22 mouse cellular contexts compared by ENCODE assay signal in genomic region chr9:59551017-59551416, GRCm38 (mm10). TPM values are rescaled to one million over a fixed set of nuclear protein-coding genes. Genes with fewer than 3 reads are reported as not detected.
DNase-seq lines count a peak whose midpoint lies in the region; ATAC-seq and TF ChIP-seq lines count a peak whose summit lies in the region.
"Had no signal": no experiment of that assay in that cellular context is flagged by ENCODE, and none has a peak within 500 bp of the region (broad histone marks: within the 10 kb centered on the region; RNA-seq: fewer than 3 reads in every experiment).

No protein-coding gene starts in this region.

- H3K27me3 ChIP-seq in heart, embryonic 13.5 days (replicated peaks) = no peaks in the 10 kb centered on the region
- H3K27me3 ChIP-seq in heart, embryonic 11.5 days (ENCODE audit: control insufficient read depth, insufficient read depth, low read length) = no peaks in the 10 kb centered on the region
- no peaks in the 10 kb centered on the region for H3K27me3 ChIP-seq in spleen, adult 2 months (ENCODE audit: control insufficient read depth, insufficient read depth, low read length)
- no peaks in the 10 kb centered on the region for H3K27me3 ChIP-seq in megakaryocyte, embryonic 14.5 days (replicated peaks)
- H3K27me3 ChIP-seq: embryonic facial prominence, embryonic 15.5 days; midbrain, embryonic 12.5 days; neural tube, embryonic 15.5 days; Patski had no signal

- no peak for TF ChIP-seq CTCF in spleen, adult 2 months (IDR thresholded peaks at IDR 0.05; ENCODE audit: extremely low read depth, insufficient read depth, insufficient read length, insufficient replicate concordance)

- DNase-seq in spleen, adult 2 months (ENCODE audit: low read depth in 1 of 2, low spot score in 2 of 2) = no peak
- no peak for DNase-seq in spleen, adult 12 weeks (ENCODE audit: low spot score)
- DNase-seq in ovary, postnatal 10 days (ENCODE audit: low spot score) = no peak
- no peak for DNase-seq in ovary, postnatal 36 days (ENCODE audit: low spot score)
- DNase-seq: cerebellum, adult 11-12 months; embryo, embryonic 11 days; forebrain, postnatal 0 days; left cerebral cortex, postnatal 4 days; liver; lung, embryonic 14.5 days; retina, postnatal 1 day; right cerebral cortex, postnatal 4 days; thymus, postnatal 14 days had no signal

- 61% methylated on average over 5 of the region's 5 CpGs for WGBS in heart, embryonic 13.5 days
- 64% methylated on average over 5 of the region's 5 CpGs for WGBS in heart, embryonic 11.5 days (ENCODE audit: insufficient replicate concordance)
- WGBS in spleen, adult 2 months = 40% methylated on average over 5 of the region's 5 CpGs

- peaks cover 21% of the 10 kb centered on the region for H3K4me1 ChIP-seq in heart, embryonic 13.5 days
- 0 out of 2 replicates have a peak, but pooled peaks cover 11% of the 10 kb centered on the region for H3K4me1 ChIP-seq in heart, embryonic 11.5 days (ENCODE audit: control insufficient read depth, insufficient read depth, low read length)
- peaks cover 14% of the 10 kb centered on the region; the same call in 1 of the 2 replicates for H3K4me1 ChIP-seq in spleen, adult 2 months (ENCODE audit: control insufficient read depth, insufficient read depth, insufficient read length)
- H3K4me1 ChIP-seq in megakaryocyte, embryonic 14.5 days = peaks cover 95% of the 10 kb centered on the region
- H3K4me1 ChIP-seq: embryonic facial prominence, embryonic 15.5 days; hindbrain, embryonic 10.5 days; midbrain, embryonic 12.5 days; neural tube, embryonic 15.5 days had no signal

- no peak for ATAC-seq in heart, embryonic 13.5 days (ENCODE audit: extremely low read depth, insufficient number of reproducible peaks, low FRiP score, low TSS enrichment)
- ATAC-seq in heart, embryonic 11.5 days (replicated peaks; ENCODE audit: insufficient number of reproducible peaks, low FRiP score, low TSS enrichment) = no peak
- ATAC-seq: forebrain, postnatal 0 days; Patski had no signal

- H3K36me3 ChIP-seq in heart, embryonic 13.5 days = peaks cover 41% of the 10 kb centered on the region
- no peaks in the 10 kb centered on the region for H3K36me3 ChIP-seq in heart, embryonic 11.5 days (ENCODE audit: control insufficient read depth, insufficient read depth, low read length)
- peaks cover 9% of the 10 kb centered on the region for H3K36me3 ChIP-seq in spleen, adult 2 months (ENCODE audit: control insufficient read depth, insufficient read depth, low read length)
- peaks cover 97% of the 10 kb centered on the region for H3K36me3 ChIP-seq in megakaryocyte, embryonic 14.5 days (replicated peaks; ENCODE audit: low read length)

- H3K4me2 ChIP-seq in heart, embryonic 13.5 days = no peak overlapping the region
- no peak overlapping the region for H3K4me2 ChIP-seq in heart, embryonic 11.5 days
- H3K4me2 ChIP-seq: embryonic facial prominence, embryonic 15.5 days; lung, embryonic 14.5 days; midbrain, embryonic 12.5 days; neural tube, embryonic 15.5 days had no signal

- no peaks in the 10 kb centered on the region for H3K9me3 ChIP-seq in heart, embryonic 13.5 days
- no peaks in the 10 kb centered on the region for H3K9me3 ChIP-seq in heart, embryonic 11.5 days (replicated peaks; ENCODE audit: control insufficient read depth, low read length)
- H3K9me3 ChIP-seq in megakaryocyte, embryonic 14.5 days = no peaks in the 10 kb centered on the region
- H3K9me3 ChIP-seq: embryonic facial prominence, embryonic 15.5 days; hindbrain, embryonic 10.5 days; midbrain, embryonic 12.5 days; neural tube, embryonic 15.5 days had no signal

- no peak for TF ChIP-seq POLR2A in spleen, adult 2 months (IDR thresholded peaks at IDR 0.05; ENCODE audit: low read depth, low read length)

- H3K4me3 ChIP-seq in heart, embryonic 13.5 days = no peak overlapping the region
- no peak overlapping the region for H3K4me3 ChIP-seq in heart, embryonic 11.5 days (ENCODE audit: low read depth, low read length)
- H3K4me3 ChIP-seq in spleen, adult 2 months (ENCODE audit: extremely low read depth, insufficient read depth, insufficient read length) = no peak overlapping the region
- H3K4me3 ChIP-seq in megakaryocyte, embryonic 14.5 days (replicated peaks) = peak overlapping the region; percentile 8
- H3K4me3 ChIP-seq: embryonic facial prominence, embryonic 15.5 days; hindbrain, embryonic 10.5 days; midbrain, embryonic 12.5 days; neural tube, embryonic 15.5 days had no signal

- H3K27ac ChIP-seq in heart, embryonic 13.5 days (replicated peaks) = peak overlapping the region; percentile 45; the same call in 1 of the 2 replicates
- H3K27ac ChIP-seq in heart, embryonic 11.5 days (ENCODE audit: low read depth, low read length) = no peak overlapping the region
- H3K27ac ChIP-seq in spleen, adult 2 months (ENCODE audit: insufficient read depth, low read length) = peak overlapping the region; percentile 31; the same call in 1 of the 2 replicates
- H3K27ac ChIP-seq: embryonic facial prominence, embryonic 15.5 days; hindbrain, embryonic 10.5 days; kidney, postnatal 0 days; midbrain, embryonic 12.5 days; neural tube, embryonic 15.5 days had no signal

- H3K9ac ChIP-seq in heart, embryonic 13.5 days = no peak overlapping the region
- no peak overlapping the region for H3K9ac ChIP-seq in heart, embryonic 11.5 days (ENCODE audit: low read depth, low read length)
- H3K9ac ChIP-seq: embryonic facial prominence, embryonic 15.5 days; forebrain, postnatal 0 days; lung, embryonic 14.5 days; midbrain, embryonic 12.5 days; neural tube, embryonic 15.5 days had no signal

RNA-seq across cellular contexts. Expression of gene Tmem202, which starts 11.4 kb away (rescaled TPM):
- 0.32 and 0.36 TPM in 2 replicates for polyA plus RNA-seq in heart, embryonic 13.5 days (2015; fragmentation: Nextera tagmentation; extraction: Ambion mirVana)
- 0.39 and 0.41 TPM in 2 replicates for polyA plus RNA-seq in heart, embryonic 11.5 days (2014; fragmentation: Nextera tagmentation; extraction: Ambion mirVana)
- 0.50 and 1.0 TPM in 2 replicates for polyA plus RNA-seq in spleen, adult 2 months (2012; rRNA removed)
- polyA plus RNA-seq in megakaryocyte, embryonic 14.5 days (2012; ENCODE audit: insufficient read depth, low replicate concordance) = 0.11 TPM in 1 of 2 replicates, not detected in the other
- polyA plus RNA-seq: embryonic facial prominence, embryonic 15.5 days; hindbrain, embryonic 10.5 days; lung, embryonic 14.5 days; midbrain, embryonic 12.5 days had no signal

RNA-seq across cellular contexts. Expression of gene Hexa, which starts 11.7 kb away (rescaled TPM):
- polyA plus RNA-seq in heart, embryonic 13.5 days (2015; fragmentation: Nextera tagmentation; extraction: Ambion mirVana) = 74.6 and 77.5 TPM in 2 replicates
- 67.1 and 76.9 TPM in 2 replicates for polyA plus RNA-seq in heart, embryonic 11.5 days (2014; fragmentation: Nextera tagmentation; extraction: Ambion mirVana)
- 72.4 and 89.5 TPM in 2 replicates for polyA plus RNA-seq in spleen, adult 2 months (2012; rRNA removed)
- 125 and 176 TPM in 2 replicates for polyA plus RNA-seq in megakaryocyte, embryonic 14.5 days (2012; ENCODE audit: insufficient read depth, low replicate concordance)

RNA-seq across cellular contexts. Expression of gene Celf6, which starts 26.7 kb away (rescaled TPM):
- 0.11 and 0.23 TPM in 2 replicates for polyA plus RNA-seq in heart, embryonic 13.5 days (2015; fragmentation: Nextera tagmentation; extraction: Ambion mirVana)
- polyA plus RNA-seq in heart, embryonic 11.5 days (2014; fragmentation: Nextera tagmentation; extraction: Ambion mirVana) = 0.07 and 0.23 TPM in 2 replicates
- 0.07 TPM in 1 of 2 replicates, not detected in the other for polyA plus RNA-seq in spleen, adult 2 months (2012; rRNA removed)
- polyA plus RNA-seq in megakaryocyte, embryonic 14.5 days (2012; ENCODE audit: insufficient read depth, low replicate concordance) = 2.1 TPM in 1 of 2 replicates, not detected in the other
- polyA plus RNA-seq: Patski had no signal
